Mouse (Mus musculus) G1E (cell line): Measurements from ENCODE around the gene Lama4.

Source experiments
- CTCF ChIP-seq: IDR thresholded peaks from 2 replicates; pipeline ENCODE4 v1.5.1; 2012; ENCODE audit warnings: low read depth, low read length, inconsistent platforms, mixed read lengths
- GATA1 ChIP-seq: IDR thresholded peaks from 2 replicates; pipeline ENCODE4 v1.6.1; 2012; ENCODE audit warnings: borderline replicate concordance, low read length, inconsistent platforms, mixed read lengths
- POLR2AphosphoS5 ChIP-seq: IDR thresholded peaks from 2 replicates; pipeline ENCODE4 v1.6.1; 2012; ENCODE audit warnings: low read depth, low read length, inconsistent platforms; ENCODE audit not compliant: insufficient replicate concordance

DNA sequence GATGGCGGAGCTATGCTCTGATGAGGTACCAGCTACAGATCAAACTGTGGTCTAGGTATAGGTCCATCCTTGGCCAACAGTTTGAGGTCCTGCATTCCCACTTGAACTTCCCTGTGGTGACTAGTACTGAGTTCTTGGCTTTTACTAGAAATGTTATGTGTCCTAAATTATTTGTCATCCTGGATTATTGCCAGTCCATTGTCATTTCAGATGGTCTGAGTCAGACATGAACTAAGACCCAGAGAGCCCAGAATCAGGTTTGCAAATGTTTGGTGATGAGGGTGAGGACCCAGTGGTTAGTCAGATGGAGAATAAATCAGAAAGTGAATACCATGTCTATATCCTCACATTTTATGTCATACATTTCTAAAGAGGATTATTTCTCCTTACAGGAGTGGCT lies 192.0 kb downstream of the Lama4 start:
- TF ChIP-seq CTCF = no peak
- no peak for TF ChIP-seq POLR2AphosphoS5
- no peak for TF ChIP-seq GATA1
